Mouse (Mus musculus) heart, postnatal 0 days (tissue): ENCODE results near the gene Epo.

ENCODE experiments used
- CTCF ChIP-seq: IDR thresholded peaks from 2 replicates; pipeline ENCODE4 v1.5.1; 2016; ENCODE audit warnings: antibody characterized with exemption, control low read depth, low read depth
- EP300 ChIP-seq: IDR thresholded peaks from 2 replicates; pipeline ENCODE4 v1.6.1; 2016; ENCODE audit warnings: antibody characterized with exemption, low read depth

- no peak for TF ChIP-seq CTCF
- TF ChIP-seq EP300: no peak
Measured at GRCm38 (mm10) chr5:137541768-137542540, 8.9 kb upstream of the Epo start.
